Mouse (Mus musculus) kidney, embryonic 15.5 days (tissue): ENCODE results near the gene Hist1h2bh. TPM values are rescaled to one million over a fixed set of nuclear protein-coding genes. Genes with fewer than 3 reads are reported as not detected.
"Not testable (repeated sequence)": the region's sequence is repeated elsewhere in the genome, so short reads cannot be mapped to it uniquely, and the experiment has no call there.

Source experiments
- ATAC-seq: fragments of 200-750 bp; cut with Nextera tagmentation; replicated peaks from 2 replicates; pipeline ENCODE4 v1.8.0; 2017; ENCODE audit warnings: moderate TSS enrichment; ENCODE audit not compliant: low FRiP score
- H3K27ac ChIP-seq: fragments of 300-500 bp; sonication (generic); 2 replicates; pipeline ENCODE4 v1.5.1; 2015; ENCODE audit warnings: mild to moderate bottlenecking, inconsistent platforms
- H3K27me3 ChIP-seq: fragments of 300-500 bp; sonication (generic); 2 replicates; pipeline ENCODE4 v1.6.1; 2015; ENCODE audit warnings: inconsistent platforms
- H3K36me3 ChIP-seq: fragments of 300-500 bp; sonication (generic); 2 replicates; pipeline ENCODE4 v1.6.1; 2015; ENCODE audit warnings: inconsistent platforms
- H3K4me1 ChIP-seq: fragments of 300-500 bp; sonication (generic); 2 replicates; pipeline ENCODE4 v1.6.1; 2015; ENCODE audit warnings: inconsistent platforms
- H3K4me2 ChIP-seq: fragments of 300-500 bp; sonication (generic); 2 replicates; pipeline ENCODE4 v1.6.1; 2015; ENCODE audit warnings: moderate library complexity, mild to moderate bottlenecking, inconsistent platforms
- H3K4me3 ChIP-seq: fragments of 300-500 bp; sonication (generic); replicated peaks from 2 replicates; pipeline ENCODE4 v1.5.1; 2015; ENCODE audit warnings: mild to moderate bottlenecking, inconsistent platforms
- H3K9ac ChIP-seq: fragments of 300-500 bp; sonication (generic); 2 replicates; pipeline ENCODE4 v1.6.1; 2015; ENCODE audit warnings: mild to moderate bottlenecking, inconsistent platforms
- H3K9me3 ChIP-seq: fragments of 300-500 bp; sonication (generic); replicated peaks from 2 replicates; pipeline ENCODE4 v1.6.1; 2016; ENCODE audit warnings: inconsistent platforms
- WGBS: fragments of 180-500 bp; shearing (Covaris S2); methylation state at CpG from one replicate; pipeline ENCODE4 v1.1.7; 2015; ENCODE audit warnings: mixed read lengths; 5-methylcytosine and 5-hydroxymethylcytosine counted together
- polyA plus RNA-seq: library from polyadenylated mRNA; unstranded; fragments of >200 nt; fragmentation: Nextera tagmentation; extraction: Ambion mirVana; gene quantifications from 2 replicates; pipeline ENCODE4 v1.2.1, GENCODE M21; 2015

Hist1h2bh gene
- polyA plus RNA-seq, 1 experiment from 2014 or later = 1.1 TPM

DNA sequence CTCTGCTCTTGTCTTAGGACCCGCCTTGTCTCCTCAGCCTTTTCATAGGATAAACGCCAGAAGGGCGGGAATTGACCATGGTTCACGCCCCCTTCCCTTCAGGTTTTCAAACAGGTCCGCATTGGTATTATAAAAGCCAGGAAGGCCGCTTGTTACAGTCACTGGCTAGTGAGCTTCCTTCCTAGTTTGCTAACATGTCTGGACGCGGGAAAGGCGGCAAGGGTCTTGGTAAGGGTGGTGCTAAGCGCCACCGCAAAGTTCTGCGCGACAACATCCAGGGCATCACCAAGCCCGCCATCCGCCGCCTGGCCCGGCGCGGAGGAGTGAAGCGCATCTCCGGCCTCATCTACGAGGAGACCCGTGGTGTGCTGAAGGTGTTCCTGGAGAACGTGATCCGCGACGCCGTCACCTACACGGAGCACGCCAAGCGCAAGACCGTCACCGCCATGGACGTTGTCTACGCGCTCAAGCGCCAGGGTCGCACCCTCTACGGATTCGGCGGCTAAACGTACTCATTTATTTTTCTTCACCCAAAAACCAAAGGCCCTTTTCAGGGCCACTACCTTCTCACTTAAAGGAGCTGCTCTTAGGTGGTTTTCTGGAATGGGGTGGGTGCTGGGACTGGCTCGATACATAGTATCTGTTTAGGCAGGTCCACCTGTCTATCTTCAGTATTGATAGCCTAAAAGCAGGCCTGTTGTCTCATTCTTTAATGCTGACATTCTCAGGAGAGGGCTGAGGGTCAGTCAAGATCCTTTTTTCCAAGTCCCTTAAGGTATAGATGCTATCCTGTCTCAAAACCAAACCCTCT, 38.4 kb upstream of the Hist1h2bh start, which contains the start of gene Hist1h4d:
TSS of gene Hist1h4d (plus strand) at position 191 of the 811 bp plus-strand sequence.
- Histone ChIP-seq H3K9ac (peak within 1 kb of the TSS; percentile 73), H3K27me3 (no peaks in the 10 kb centered on the region), H3K4me1 (peaks cover 36% of the 10 kb centered on the region), H3K36me3 (no peaks in the 10 kb centered on the region), H3K4me3 (peak within 1 kb of the TSS; percentile 48), H3K4me2 (peak within 1 kb of the TSS; percentile 63), H3K9me3 (no peaks in the 10 kb centered on the region), H3K27ac (peak within 1 kb of the TSS; percentile 98)
- ATAC-seq = peak; percentile 93
- WGBS = under 1% methylated on average over 43 of the region's 43 CpGs

DNA sequence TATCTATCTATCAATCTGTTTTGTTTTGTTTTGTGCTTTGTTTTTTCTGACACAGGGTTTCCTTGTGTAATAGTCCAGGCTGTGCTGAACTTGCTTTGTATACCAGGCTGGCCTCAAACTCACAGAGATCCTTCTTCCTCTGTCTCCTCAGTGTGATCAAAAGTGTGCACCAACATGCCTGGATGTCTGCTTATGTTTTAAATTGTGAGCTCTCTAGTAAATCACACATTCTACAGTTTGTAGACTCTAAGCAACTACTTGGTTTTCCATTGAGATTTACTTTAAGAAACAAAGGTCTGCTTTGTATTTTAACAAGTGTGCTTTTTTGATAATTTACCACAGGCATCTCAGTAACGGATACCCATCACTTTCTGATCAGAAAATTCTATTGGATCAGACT, 34.6 kb upstream of the Hist1h2bh start:
- Histone ChIP-seq H3K4me3 (no peak overlapping the region), H3K27me3 (no peaks in the 10 kb centered on the region), H3K4me2 (no peak overlapping the region), H3K36me3 (no peaks in the 10 kb centered on the region), H3K27ac (no peak overlapping the region), H3K4me1 (peaks cover 25% of the 10 kb centered on the region), H3K9ac (no peak overlapping the region), H3K9me3 (no peaks in the 10 kb centered on the region)
- 94% methylated on average over 1 of the region's 1 CpGs for WGBS
- ATAC-seq = no peak

DNA sequence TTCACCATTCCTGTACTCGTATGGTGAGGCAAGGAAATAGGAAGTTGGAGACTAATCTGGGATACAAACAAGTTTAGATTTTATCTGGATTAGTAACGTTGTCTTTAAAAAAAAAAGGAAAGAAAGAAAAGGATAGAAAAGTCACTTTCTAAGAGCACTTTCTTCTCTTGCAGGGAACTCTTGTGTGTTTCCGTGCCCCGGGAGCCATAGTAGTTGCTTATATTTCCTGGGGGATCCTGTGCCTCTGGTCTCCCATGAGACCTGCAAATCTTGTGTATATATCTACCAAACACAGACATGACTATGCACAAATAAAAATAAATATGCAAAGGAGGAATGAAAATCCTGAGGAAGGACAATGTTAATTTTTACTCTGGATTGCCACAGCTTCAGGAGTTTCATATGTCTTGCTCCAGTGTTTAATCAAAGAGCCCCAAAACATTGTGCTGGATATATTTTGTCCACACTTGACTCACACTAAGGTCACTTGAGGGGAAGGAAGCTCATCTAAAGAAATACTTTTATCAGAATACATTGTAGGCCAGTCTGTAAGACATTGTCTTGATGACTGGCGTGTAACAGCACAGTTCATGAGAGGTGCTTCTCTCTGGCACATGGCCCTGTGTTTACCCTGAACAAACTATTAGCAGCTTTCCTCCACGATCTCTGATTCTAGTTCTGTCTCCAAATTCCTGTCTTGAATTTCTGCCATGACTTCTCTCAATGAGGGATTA, 33.9 kb upstream of the Hist1h2bh start:
- no peaks in the 10 kb centered on the region for H3K27me3 ChIP-seq
- H3K4me2 ChIP-seq = peak overlapping the region; percentile 68
- WGBS = 42% methylated on average over 6 of the region's 6 CpGs
- H3K4me3 ChIP-seq = peak overlapping the region; percentile 51
- H3K27ac ChIP-seq = peak overlapping the region; percentile 92
- H3K36me3 ChIP-seq = no peaks in the 10 kb centered on the region
- no peaks in the 10 kb centered on the region for H3K9me3 ChIP-seq
- peaks cover 22% of the 10 kb centered on the region for H3K4me1 ChIP-seq
- no peak for ATAC-seq
- H3K9ac ChIP-seq = peak overlapping the region; percentile 67

DNA sequence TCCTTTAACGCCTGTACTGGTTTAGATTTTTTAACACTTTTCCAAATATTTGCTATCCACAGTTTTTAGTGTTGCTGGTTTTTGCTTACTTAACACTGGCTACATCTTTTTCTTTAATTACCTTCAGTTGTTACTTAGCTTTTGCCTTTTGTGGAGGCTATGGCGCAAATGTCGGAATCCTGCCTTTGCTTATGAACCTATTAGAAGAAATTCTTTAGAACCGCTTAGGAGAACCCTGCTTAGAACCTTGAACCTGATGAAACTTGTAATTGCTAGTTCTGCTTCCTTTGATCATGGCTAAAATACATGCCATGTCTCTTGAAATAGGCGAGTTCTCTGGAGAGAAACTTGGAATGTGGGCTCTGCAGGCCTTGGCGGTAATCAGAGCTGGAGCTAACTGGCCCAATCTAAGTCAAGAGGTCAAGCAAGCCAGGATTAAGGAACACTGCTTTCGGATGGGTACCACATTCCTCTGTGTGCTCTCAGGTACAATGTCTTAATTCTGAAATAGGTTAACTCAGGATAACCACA, 33.2 kb upstream of the Hist1h2bh start:
- Histone ChIP-seq H3K9me3 (no peaks in the 10 kb centered on the region), H3K36me3 (no peaks in the 10 kb centered on the region)

DNA sequence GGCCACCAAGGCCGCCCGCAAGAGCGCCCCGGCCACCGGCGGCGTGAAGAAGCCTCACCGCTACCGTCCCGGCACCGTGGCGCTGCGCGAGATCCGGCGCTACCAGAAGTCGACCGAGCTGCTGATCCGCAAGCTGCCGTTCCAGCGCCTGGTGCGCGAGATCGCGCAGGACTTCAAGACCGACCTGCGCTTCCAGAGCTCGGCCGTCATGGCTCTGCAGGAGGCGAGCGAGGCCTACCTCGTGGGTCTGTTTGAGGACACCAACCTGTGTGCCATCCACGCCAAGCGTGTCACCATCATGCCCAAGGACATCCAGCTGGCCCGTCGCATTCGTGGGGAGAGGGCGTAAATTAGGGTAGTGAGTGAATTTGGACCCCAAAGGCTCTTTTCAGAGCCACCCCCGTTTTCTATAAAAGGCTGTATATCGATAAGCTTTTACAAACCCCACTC, 32.7 kb upstream of the Hist1h2bh start:
- not testable (repeated sequence) for H3K36me3 ChIP-seq, ATAC-seq, H3K27me3 ChIP-seq, H3K9me3 ChIP-seq
- Histone ChIP-seq H3K27ac (peak overlapping the region; percentile 92), H3K4me2 (peak overlapping the region; percentile 68), H3K9ac (peak overlapping the region; percentile 67), H3K4me1 (peaks cover 19% of the 10 kb centered on the region), H3K4me3 (peak overlapping the region; percentile 51)
- 2% methylated on average over 11 of the region's 40 CpGs for WGBS

More for the DNA sequence above, 33.2 kb upstream of the Hist1h2bh start:
- peak overlapping the region; percentile 67 for H3K9ac ChIP-seq
- WGBS = 7% methylated on average over 7 of the region's 7 CpGs
- H3K27ac ChIP-seq = peak overlapping the region; percentile 92
- no peaks in the 10 kb centered on the region for H3K27me3 ChIP-seq
- H3K4me1 ChIP-seq = peaks cover 19% of the 10 kb centered on the region
- H3K4me2 ChIP-seq = peak overlapping the region; percentile 68
- ATAC-seq = no peak
- peak overlapping the region; percentile 51 for H3K4me3 ChIP-seq

DNA sequence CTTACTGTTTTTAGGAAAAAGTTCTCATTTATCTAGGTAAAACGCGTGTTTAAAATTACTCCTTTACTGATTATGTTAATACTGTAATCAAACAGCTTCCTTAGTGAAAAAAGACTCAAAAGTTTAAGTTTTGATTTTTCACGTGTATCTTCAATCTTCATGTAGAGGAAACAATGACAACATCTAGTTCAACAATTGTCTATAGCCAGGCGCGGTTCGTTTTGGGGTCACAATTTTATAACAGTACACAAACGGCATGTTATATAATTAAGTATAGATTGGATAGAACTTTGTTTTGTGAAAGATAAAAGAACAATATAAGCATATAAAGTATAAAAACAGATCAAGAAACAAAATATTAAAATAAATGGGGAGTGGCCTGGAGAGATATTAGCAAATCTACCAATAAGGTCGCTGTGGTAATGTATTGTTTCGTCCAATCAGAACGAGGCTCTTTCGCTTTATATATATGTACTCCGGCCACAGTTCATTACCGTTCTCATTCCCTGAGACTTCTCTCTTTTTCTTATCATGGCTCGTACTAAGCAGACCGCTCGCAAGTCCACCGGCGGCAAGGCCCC, 32.2 kb upstream of the Hist1h2bh start, which contains the start of gene Hist1h3d:
TSS of gene Hist1h3d (plus strand) at position 493 of the 581 bp plus-strand sequence.
- ATAC-seq = peak; percentile 55
- Histone ChIP-seq H3K36me3 (no peaks in the 10 kb centered on the region), H3K9ac (peak within 1 kb of the TSS; percentile 67), H3K4me3 (peak within 1 kb of the TSS; percentile 51), H3K4me2 (peak within 1 kb of the TSS; percentile 68), H3K4me1 (peaks cover 19% of the 10 kb centered on the region), H3K27ac (peak within 1 kb of the TSS; percentile 93), H3K27me3 (no peaks in the 10 kb centered on the region), H3K9me3 (no peaks in the 10 kb centered on the region)
- under 1% methylated on average over 18 of the region's 18 CpGs for WGBS

DNA sequence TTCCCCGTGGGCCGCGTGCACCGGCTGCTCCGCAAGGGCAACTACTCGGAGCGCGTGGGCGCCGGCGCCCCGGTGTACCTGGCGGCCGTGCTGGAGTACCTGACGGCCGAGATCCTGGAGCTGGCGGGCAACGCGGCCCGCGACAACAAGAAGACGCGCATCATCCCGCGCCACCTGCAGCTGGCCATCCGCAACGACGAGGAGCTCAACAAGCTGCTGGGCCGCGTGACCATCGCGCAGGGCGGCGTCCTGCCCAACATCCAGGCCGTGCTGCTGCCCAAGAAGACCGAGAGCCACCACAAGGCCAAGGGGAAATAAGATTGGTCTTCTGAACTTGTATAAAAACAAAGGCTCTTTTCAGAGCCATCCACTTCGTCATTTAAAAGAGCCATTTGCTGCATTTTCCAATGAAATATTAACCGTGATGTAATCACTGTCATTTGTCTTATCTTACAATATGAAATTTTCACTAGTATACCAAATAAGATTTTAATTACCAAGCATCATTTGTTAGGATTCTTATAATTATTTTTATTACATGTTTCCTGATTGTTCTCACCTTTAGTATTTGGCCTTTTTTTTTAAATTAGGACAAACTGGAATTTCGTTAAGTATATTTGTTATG, 31.5 kb upstream of the Hist1h2bh start:
- WGBS = 0% methylated on average over 16 of the region's 39 CpGs
- not testable (repeated sequence) for H3K27me3 ChIP-seq, H3K36me3 ChIP-seq, H3K9me3 ChIP-seq, ATAC-seq
- Histone ChIP-seq H3K9ac (0 out of 2 replicates have a peak overlapping the region, but pooled peaks have one; percentile 38), H3K4me1 (peaks cover 23% of the 10 kb centered on the region), H3K4me2 (peak overlapping the region; percentile 68), H3K4me3 (peak overlapping the region; percentile 51), H3K27ac (peak overlapping the region; percentile 98)

DNA sequence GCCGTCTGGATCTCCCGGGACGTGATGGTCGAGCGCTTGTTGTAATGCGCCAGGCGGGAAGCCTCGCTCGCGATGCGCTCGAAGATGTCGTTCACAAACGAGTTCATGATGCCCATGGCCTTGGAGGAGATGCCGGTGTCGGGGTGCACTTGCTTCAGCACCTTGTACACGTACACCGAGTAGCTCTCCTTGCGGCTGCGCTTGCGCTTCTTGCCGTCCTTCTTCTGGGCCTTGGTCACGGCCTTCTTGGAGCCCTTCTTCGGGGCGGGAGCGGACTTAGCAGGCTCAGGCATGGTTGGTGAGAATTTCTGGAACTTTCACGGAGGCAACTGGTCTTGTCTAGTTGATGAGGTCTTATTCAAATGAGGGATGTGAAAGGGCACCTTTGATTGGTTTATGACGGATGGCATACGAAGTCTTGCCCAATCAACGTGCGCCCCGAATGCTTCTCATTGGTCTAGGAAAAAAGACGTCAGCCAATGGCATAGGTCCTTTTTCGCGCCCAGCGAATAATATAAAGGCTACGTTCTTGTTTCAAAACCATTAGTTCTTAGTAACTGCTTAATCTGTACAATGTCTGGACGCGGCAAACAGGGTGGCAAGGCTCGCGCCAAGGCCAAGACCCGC, 30.8 kb upstream of the Hist1h2bh start, which contains the start of the genes Hist1h2bf and Hist1h2ad:
TSS of gene Hist1h2bf (minus strand) at position 299 of the 627 bp plus-strand sequence.
TSS of gene Hist1h2ad (plus strand) at position 484 of the 627 bp plus-strand sequence.
- peak within 1 kb of the TSS; percentile 98 for H3K27ac ChIP-seq
- ATAC-seq = peak; percentile 93
- not testable (repeated sequence) for H3K27me3 ChIP-seq, H3K36me3 ChIP-seq, H3K9me3 ChIP-seq
- peak within 1 kb of the TSS; percentile 63 for H3K9ac ChIP-seq
- WGBS = under 1% methylated on average over 42 of the region's 42 CpGs
- H3K4me3 ChIP-seq = peak within 1 kb of the TSS; percentile 53
- peaks cover 26% of the 10 kb centered on the region for H3K4me1 ChIP-seq
- H3K4me2 ChIP-seq = peak within 1 kb of the TSS; percentile 68

DNA sequence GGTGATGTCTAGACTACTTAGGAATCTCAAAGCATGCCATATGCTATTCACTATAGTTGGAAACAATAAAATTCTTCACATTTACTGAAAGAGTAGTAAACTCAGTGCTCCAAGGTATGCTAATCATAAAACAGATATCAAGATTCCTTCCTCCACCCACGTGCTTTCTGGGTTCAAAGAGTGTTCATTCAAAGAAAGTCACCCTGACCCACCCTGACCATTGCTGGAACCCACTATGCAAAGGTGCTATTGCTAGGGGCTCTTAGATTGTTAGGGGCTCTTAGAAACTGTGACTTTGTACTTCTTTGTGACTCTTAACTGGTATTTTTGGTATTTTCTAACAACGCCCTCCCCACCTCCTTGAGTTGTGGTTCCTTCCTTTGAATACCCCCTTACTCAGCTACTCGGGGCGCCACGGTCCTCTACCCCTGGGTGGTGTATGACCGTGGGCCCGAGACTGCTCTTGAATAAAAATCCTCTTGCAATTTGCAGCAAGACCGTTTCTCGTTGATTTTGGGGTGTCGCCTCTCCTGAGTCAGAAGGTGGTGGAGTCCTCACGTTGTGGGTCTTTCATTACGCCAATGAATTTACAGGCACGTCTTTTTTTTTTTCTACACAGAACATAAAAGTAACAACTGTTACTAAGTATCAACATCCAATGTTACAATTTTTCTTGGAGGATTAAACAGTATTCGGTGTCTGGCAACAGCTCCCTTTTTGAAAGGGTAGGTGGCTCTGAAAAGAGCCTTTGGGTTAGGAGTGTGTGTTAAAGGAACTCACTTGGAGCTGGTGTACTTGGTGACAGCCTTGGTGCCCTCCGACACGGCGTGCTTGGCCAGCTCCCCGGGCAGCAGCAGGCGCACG, 30.1 kb upstream of the Hist1h2bh start:
- H3K27me3 ChIP-seq, H3K9me3 ChIP-seq, H3K36me3 ChIP-seq, ATAC-seq: not testable (repeated sequence)
- Histone ChIP-seq H3K9ac (peak overlapping the region; percentile 63), H3K4me3 (peak overlapping the region; percentile 53), H3K27ac (peak overlapping the region; percentile 98), H3K4me2 (peak overlapping the region; percentile 68), H3K4me1 (peaks cover 26% of the 10 kb centered on the region)
- 7% methylated on average over 20 of the region's 20 CpGs for WGBS
